Mouse (Mus musculus) stomach, embryonic 16.5 days (tissue): ENCODE measurements around the gene Olfr1279. TPM values are rescaled to one million over a fixed set of nuclear protein-coding genes. Genes with fewer than 3 reads are reported as not detected.

Experiments used
- polyA plus RNA-seq: library from polyadenylated mRNA; unstranded; fragments of >200 nt; fragmentation: Nextera tagmentation; extraction: Ambion mirVana; gene quantifications from 2 replicates; pipeline ENCODE4 v1.2.1, GENCODE M21; 2015

The Olfr1279 gene
- polyA plus RNA-seq, 1 experiment from 2014 or later = not detected

Other genes with a start within 250 kb of the Olfr1279 start
- not detected in 2 replicates for gene Gm13941, start 194.7 kb upstream of the Olfr1279 start, polyA plus RNA-seq
- not detected in 2 replicates for gene Gm15130, start 147.7 kb upstream of the Olfr1279 start, polyA plus RNA-seq
- gene 4930430A15Rik, start 71.0 kb upstream of the Olfr1279 start, polyA plus RNA-seq = not detected in 2 replicates
- not detected in 2 replicates for gene Olfr1275, start 65.3 kb upstream of the Olfr1279 start, polyA plus RNA-seq
- not detected in 2 replicates for gene Olfr1276, start 46.1 kb upstream of the Olfr1279 start, polyA plus RNA-seq
- not detected in 2 replicates for gene Olfr1277, start 26.5 kb upstream of the Olfr1279 start, polyA plus RNA-seq
- not detected in 2 replicates for gene Olfr1278, start 10.5 kb upstream of the Olfr1279 start, polyA plus RNA-seq
- gene Olfr1280, start 13.4 kb downstream of the Olfr1279 start, polyA plus RNA-seq = not detected in 2 replicates
- not detected in 2 replicates for gene Olfr1281, start 25.9 kb downstream of the Olfr1279 start, polyA plus RNA-seq
- gene Olfr1282, start 35.4 kb downstream of the Olfr1279 start, polyA plus RNA-seq = not detected in 2 replicates
- gene Olfr1283, start 66.2 kb downstream of the Olfr1279 start, polyA plus RNA-seq = not detected in 2 replicates
- not detected in 2 replicates for gene Olfr1284, start 74.9 kb downstream of the Olfr1279 start, polyA plus RNA-seq
- not detected in 2 replicates for gene Olfr1286, start 122.5 kb downstream of the Olfr1279 start, polyA plus RNA-seq
- not detected in 2 replicates for gene Olfr1287, start 148.5 kb downstream of the Olfr1279 start, polyA plus RNA-seq
- not detected in 2 replicates for gene Olfr1288, start 173.5 kb downstream of the Olfr1279 start, polyA plus RNA-seq
- gene Olfr1289, start 180.2 kb downstream of the Olfr1279 start, polyA plus RNA-seq = not detected in 2 replicates
- not detected in 2 replicates for gene Olfr1290, start 193.2 kb downstream of the Olfr1279 start, polyA plus RNA-seq
- not detected in 2 replicates for gene Olfr1291-ps1, start 196.5 kb downstream of the Olfr1279 start, polyA plus RNA-seq
- not detected in 2 replicates for gene Olfr1293-ps, start 224.6 kb downstream of the Olfr1279 start, polyA plus RNA-seq
- not detected in 2 replicates for gene Olfr1294, start 239.7 kb downstream of the Olfr1279 start, polyA plus RNA-seq